Mouse (Mus musculus) limb, embryonic 11.5 days (tissue): ENCODE data around the gene Olfr711. TPM values are rescaled to one million over a fixed set of nuclear protein-coding genes. Genes with fewer than 3 reads are reported as not detected.
"Not testable (repeated sequence)": the region's sequence is repeated elsewhere in the genome, so short reads cannot be mapped to it uniquely, and the experiment has no call there.

Source experiments
- ATAC-seq: fragments of 200-750 bp; cut with Nextera tagmentation; 2 replicates; pipeline ENCODE4 v1.8.0; 2017; ENCODE audit warnings: low read depth; ENCODE audit not compliant: insufficient number of reproducible peaks, low FRiP score, low TSS enrichment
- DNase-seq: peaks from one replicate; pipeline ENCODE4 v3.0.0-alpha.2; 2015; ENCODE audit warnings: low spot score
- H3K27ac ChIP-seq: fragments of 300-500 bp; sonication (generic); replicated peaks from 2 replicates; pipeline ENCODE4 v1.5.1; 2014; ENCODE audit warnings: low read depth, mild to moderate bottlenecking, low read length
- H3K27me3 ChIP-seq: fragments of 300-500 bp; sonication (generic); 2 replicates; pipeline ENCODE4 v1.6.1; 2014; ENCODE audit warnings: mild to moderate bottlenecking, low read length, mixed read lengths; ENCODE audit not compliant: control insufficient read depth, insufficient read depth
- H3K36me3 ChIP-seq: fragments of 300-500 bp; sonication (generic); 2 replicates; pipeline ENCODE4 v1.6.1; 2014; ENCODE audit warnings: mild to moderate bottlenecking, low read length, moderate library complexity, mixed read lengths; ENCODE audit not compliant: control insufficient read depth, insufficient read depth
- H3K4me1 ChIP-seq: fragments of 300-500 bp; sonication (generic); 2 replicates; pipeline ENCODE4 v1.6.1; 2014; ENCODE audit warnings: low read length, mixed read lengths; ENCODE audit not compliant: control insufficient read depth, insufficient read depth
- H3K4me2 ChIP-seq: fragments of 300-500 bp; sonication (generic); 2 replicates; pipeline ENCODE4 v1.6.1; 2014; ENCODE audit warnings: low read depth, mild to moderate bottlenecking, moderate library complexity; ENCODE audit not compliant: severe bottlenecking
- H3K4me3 ChIP-seq: fragments of 300-500 bp; sonication (generic); 2 replicates; pipeline ENCODE4 v1.5.1; 2014; ENCODE audit warnings: low read depth, low read length
- H3K9ac ChIP-seq: fragments of 300-500 bp; sonication (generic); 2 replicates; pipeline ENCODE4 v1.6.1; 2014; ENCODE audit warnings: mild to moderate bottlenecking, low read length
- H3K9me3 ChIP-seq: fragments of 300-500 bp; sonication (generic); 2 replicates; pipeline ENCODE4 v1.6.1; 2016; ENCODE audit warnings: low read length; ENCODE audit not compliant: control insufficient read depth
- WGBS: fragments of 180-500 bp; shearing (Covaris S2); extraction: QIAGEN DNeasy Blood & Tissue Kit; methylation state at CpG from one replicate; pipeline ENCODE4 v1.1.7; 2014; 5-methylcytosine and 5-hydroxymethylcytosine counted together
- polyA plus RNA-seq: library from polyadenylated mRNA; unstranded; fragments of >200 nt; fragmentation: Nextera tagmentation; extraction: Ambion mirVana; gene quantifications from 2 replicates; pipeline ENCODE4 v1.2.1, GENCODE M21; 2014

The Olfr711 gene
- polyA plus RNA-seq, 1 experiment from 2014 or later, result not detected

GRCm38 (mm10) chr7:106920961-106921360 is 54.3 kb downstream of the Olfr711 start:
- H3K4me1 ChIP-seq, H3K36me3 ChIP-seq, H3K27ac ChIP-seq, H3K9me3 ChIP-seq, H3K4me2 ChIP-seq, H3K9ac ChIP-seq, H3K4me3 ChIP-seq, ATAC-seq, DNase-seq, H3K27me3 ChIP-seq: not testable (repeated sequence)
- WGBS, result 92% methylated on average over 6 of the region's 7 CpGs

Other genes with a start within 250 kb of the Olfr711 start
- not detected in 2 replicates for gene Olfr697, start 233.0 kb downstream of the Olfr711 start, polyA plus RNA-seq
- not detected in 2 replicates for gene Olfr698, start 220.1 kb downstream of the Olfr711 start, polyA plus RNA-seq
- not detected in 2 replicates for gene Olfr699, start 182.3 kb downstream of the Olfr711 start, polyA plus RNA-seq
- not detected in 2 replicates for gene Olfr700, start 166.6 kb downstream of the Olfr711 start, polyA plus RNA-seq
- gene Olfr701, start 161.3 kb downstream of the Olfr711 start, polyA plus RNA-seq, result not detected in 2 replicates
- gene Olfr702, start 141.6 kb downstream of the Olfr711 start, polyA plus RNA-seq, result not detected in 2 replicates
- not detected in 2 replicates for gene Olfr703, start 132.1 kb downstream of the Olfr711 start, polyA plus RNA-seq
- not detected in 2 replicates for gene Olfr704, start 112.3 kb downstream of the Olfr711 start, polyA plus RNA-seq
- gene Olfr705, start 98.6 kb downstream of the Olfr711 start, polyA plus RNA-seq, result not detected in 2 replicates
- gene Olfr706, start 87.3 kb downstream of the Olfr711 start, polyA plus RNA-seq, result not detected in 2 replicates
- not detected in 2 replicates for gene Olfr707, start 74.2 kb downstream of the Olfr711 start, polyA plus RNA-seq
- not detected in 2 replicates for gene Olfr1532-ps1, start 67.5 kb downstream of the Olfr711 start, polyA plus RNA-seq
- not detected in 2 replicates for gene Olfr709-ps1, start 43.2 kb downstream of the Olfr711 start, polyA plus RNA-seq
- gene Olfr710, start 27.1 kb downstream of the Olfr711 start, polyA plus RNA-seq, result not detected in 2 replicates
- gene Olfr6, start 11.5 kb downstream of the Olfr711 start, polyA plus RNA-seq, result not detected in 2 replicates
- gene Olfr2, start 30.6 kb upstream of the Olfr711 start, polyA plus RNA-seq, result not detected in 2 replicates
- gene Olfr713, start 55.7 kb upstream of the Olfr711 start, polyA plus RNA-seq, result not detected in 2 replicates
- not detected in 2 replicates for gene Olfr714, start 95.5 kb upstream of the Olfr711 start, polyA plus RNA-seq
- gene Olfr17, start 117.8 kb upstream of the Olfr711 start, polyA plus RNA-seq, result not detected in 2 replicates
- not detected in 2 replicates for gene Olfr715b, start 134.9 kb upstream of the Olfr711 start, polyA plus RNA-seq
- gene Olfr715, start 155.6 kb upstream of the Olfr711 start, polyA plus RNA-seq, result not detected in 2 replicates
- gene Olfr716, start 162.9 kb upstream of the Olfr711 start, polyA plus RNA-seq, result not detected in 2 replicates
- not detected in 2 replicates for gene Nlrp14, start 191.5 kb upstream of the Olfr711 start, polyA plus RNA-seq
- gene Rbmxl2, start 234.0 kb upstream of the Olfr711 start, polyA plus RNA-seq, result not detected in 2 replicates